7 mouse cellular contexts compared by ENCODE assay signal in genomic region chr19:21737446-21737845, GRCm38 (mm10). TPM values are rescaled to one million over a fixed set of nuclear protein-coding genes. Genes with fewer than 3 reads are reported as not detected.
DNase-seq lines count a peak whose midpoint lies in the region; ATAC-seq and TF ChIP-seq lines count a peak whose summit lies in the region.

No protein-coding gene starts in this region.

- peak overlapping the region; percentile 95 for H3K9ac ChIP-seq in CH12.LX (ENCODE audit: insufficient read depth, low read depth)
- no peak overlapping the region for H3K9ac ChIP-seq in liver, embryonic 15.5 days

- peaks cover 4 to 10% of the 10 kb centered on the region in 2 experiments; a peak in 1 of 4 replicates for H3K4me1 ChIP-seq in CH12.LX (ENCODE audit: control insufficient read depth in 1 of 2, insufficient read depth in 2 of 2)
- H3K4me1 ChIP-seq in liver, embryonic 15.5 days (replicated peaks) = no peaks in the 10 kb centered on the region

- peak overlapping the region; percentile 44; the same call in 1 of the 2 replicates for H3K27ac ChIP-seq in CH12.LX (ENCODE audit: insufficient read depth, low read depth)
- no peak overlapping the region for H3K27ac ChIP-seq in liver, embryonic 15.5 days (replicated peaks)

- TF ChIP-seq POLR2A in CH12.LX (IDR thresholded peaks at IDR 0.05; ENCODE audit: low read depth, low read length) = peak; percentile 55

- TF ChIP-seq CTCF in CH12.LX (conservative IDR thresholded peaks at IDR 0.05 in 1 of 2, IDR thresholded peaks at IDR 0.05 in 1 of 2; ENCODE audit: low read depth in 2 of 2, low read length in 2 of 2) = no peak

- TF ChIP-seq RAD21 in CH12.LX (IDR thresholded peaks at IDR 0.05; ENCODE audit: low read depth, low read length) = no peak

- in situ Hi-C loops in CH12.LX (cut with MboI; ENCODE audit: low pct_ligation_motif_present, low pct_unique_long_range_greater_than_20kb, low sequenced_read_pairs) = loop anchor here (5.0 to 25.0 kb wide), 2 partner anchors 160 to 700 kb away; no protein-coding TSS in a partner anchor

- H3K4me2 ChIP-seq in CH12.LX (ENCODE audit: insufficient read depth, low read depth, poor library complexity, severe bottlenecking) = peak overlapping the region; percentile 34
- H3K4me2 ChIP-seq in liver, embryonic 15.5 days = peak overlapping the region; percentile 53

- H3K79me2 ChIP-seq in CH12.LX (replicated peaks; ENCODE audit: control insufficient read depth, extremely low read depth, insufficient read depth, poor library complexity, severe bottlenecking) = no peaks in the 10 kb centered on the region

- DNase-seq in CH12.LX (ENCODE audit: extremely low read depth) = no peak
- DNase-seq in ZHBTc4 (ENCODE audit: low read depth, low spot score) = peak; percentile 24
- peak; percentile 18 to 31 for DNase-seq in spleen, postnatal 10 days (ENCODE audit: low spot score in 2 of 2)
- DNase-seq in cerebellum, adult 8-10 months = no peak
- no peak for DNase-seq in testis, postnatal 14 days (ENCODE audit: low spot score)

- peak; percentile 93 for ATAC-seq in hematopoietic stem cell, adult 5-6 weeks (replicated peaks in 1 of 2; ENCODE audit: insufficient read depth in 1 of 2, low FRiP score in 2 of 2, low TSS enrichment in 1 of 2, low read depth in 1 of 2, poor library complexity in 2 of 2, severe bottlenecking in 2 of 2)
- peak; percentile 34; the same call in 1 of the 2 replicates for ATAC-seq in liver, embryonic 15.5 days (ENCODE audit: insufficient read depth)

- H3K27me3 ChIP-seq in CH12.LX (replicated peaks) = no peaks in the 10 kb centered on the region
- no peaks in the 10 kb centered on the region for H3K27me3 ChIP-seq in liver, embryonic 15.5 days

- H3K9me3 ChIP-seq in CH12.LX (replicated peaks; ENCODE audit: low read length) = no peaks in the 10 kb centered on the region
- H3K9me3 ChIP-seq in liver, embryonic 15.5 days (replicated peaks) = no peaks in the 10 kb centered on the region

- H3K36me3 ChIP-seq in CH12.LX (replicated peaks in 1 of 2; ENCODE audit: control insufficient read depth in 1 of 2, insufficient read depth in 1 of 2, low read length in 1 of 2) = no peaks in the 10 kb centered on the region
- H3K36me3 ChIP-seq in liver, embryonic 15.5 days (replicated peaks) = no peaks in the 10 kb centered on the region

- H3K4me3 ChIP-seq in CH12.LX (replicated peaks in 1 of 3; ENCODE audit: low read depth in 2 of 3, low read length in 2 of 3, poor library complexity in 1 of 3) = peak overlapping the region in 2 of 3 experiments; percentile 41 to 65
- peak overlapping the region; percentile 20 for H3K4me3 ChIP-seq in liver, embryonic 15.5 days (replicated peaks)

- WGBS in liver, embryonic 15.5 days (ENCODE audit: insufficient replicate concordance) = 9% methylated on average over 18 of the region's 18 CpGs

- dilution Hi-C loops in CH12.LX (cut with MboI; ENCODE audit: extremely low pct_ligation_motif_present, extremely low pct_unique_long_range_greater_than_20kb, low sequenced_read_pairs) = no loop called here

- no peak for TF ChIP-seq EP300 in CH12.LX (IDR thresholded peaks at IDR 0.05; ENCODE audit: low read length)

TF ChIP-seq in CH12.LX, 34 proteins besides CTCF, POLR2A, EP300 and RAD21:
- TF ChIP-seq HCFC1 (IDR thresholded peaks at IDR 0.05; ENCODE audit: low read depth, low read length) (no peak), BHLHE40 (IDR thresholded peaks at IDR 0.05; ENCODE audit: low read depth, low read length) (peak; percentile 42; the same call in 1 of the 2 replicates), ETS1 (conservative IDR thresholded peaks at IDR 0.05; ENCODE audit: low read depth, low read length) (no peak), USF2 (conservative IDR thresholded peaks at IDR 0.05; ENCODE audit: low read depth, low read length) (no peak), USF1 (IDR thresholded peaks at IDR 0.05; ENCODE audit: low read depth, low read length) (no peak), SIN3A (IDR thresholded peaks at IDR 0.05; ENCODE audit: low read length) (0 out of 2 replicates have a peak, but pooled peaks have one; percentile 25), NELFE (IDR thresholded peaks at IDR 0.05; ENCODE audit: low read depth, low read length) (no peak), TBP (conservative IDR thresholded peaks at IDR 0.05; ENCODE audit: low read depth, low read length) (no peak), ELF1 (IDR thresholded peaks at IDR 0.05; ENCODE audit: low read depth, low read length) (peak; percentile 71; the same call in 1 of the 2 replicates), RCOR1 (conservative IDR thresholded peaks at IDR 0.05; ENCODE audit: low read depth, low read length) (no peak), E2F4 (IDR thresholded peaks at IDR 0.05; ENCODE audit: insufficient replicate concordance, low read depth, low read length) (no peak), ZMIZ1 (IDR thresholded peaks at IDR 0.05; ENCODE audit: low read depth, low read length) (no peak), ZKSCAN1 (IDR thresholded peaks at IDR 0.05; ENCODE audit: borderline replicate concordance, low read depth, low read length) (no peak), MAZ (IDR thresholded peaks at IDR 0.05; ENCODE audit: low read depth, low read length) (no peak), ZC3H11A (IDR thresholded peaks at IDR 0.05; ENCODE audit: low read depth, low read length) (no peak), JUN (IDR thresholded peaks at IDR 0.05; ENCODE audit: insufficient read depth, low read depth, low read length) (no peak), UBTF (IDR thresholded peaks at IDR 0.05; ENCODE audit: low read depth, low read length) (no peak), CHD1 (IDR thresholded peaks at IDR 0.05; ENCODE audit: low read depth, low read length) (no peak), MEF2A (IDR thresholded peaks at IDR 0.05; ENCODE audit: borderline replicate concordance, low read depth, low read length) (no peak), POLR2AphosphoS2 (IDR thresholded peaks at IDR 0.05; ENCODE audit: low read depth, low read length) (no peak), IRF4 (IDR thresholded peaks at IDR 0.05; ENCODE audit: low read depth, low read length) (0 out of 2 replicates have a peak, but pooled peaks have one; percentile 14), MXI1 (IDR thresholded peaks at IDR 0.05; ENCODE audit: low read depth, low read length) (no peak; the same call in 1 of the 2 replicates), KAT2A (IDR thresholded peaks at IDR 0.05; ENCODE audit: insufficient replicate concordance, low read length) (no peak), GABPA (IDR thresholded peaks at IDR 0.05; ENCODE audit: insufficient replicate concordance, low read depth, low read length) (no peak), MAX (IDR thresholded peaks at IDR 0.05; ENCODE audit: low read length) (no peak), CHD2 (IDR thresholded peaks at IDR 0.05; ENCODE audit: low read length) (no peak), SMC3 (IDR thresholded peaks at IDR 0.05; ENCODE audit: low read depth, low read length) (no peak), MYC (IDR thresholded peaks at IDR 0.05; ENCODE audit: low read depth, low read length) (no peak), NRF1 (IDR thresholded peaks at IDR 0.05; ENCODE audit: low read depth, low read length) (no peak), ZNF384 (IDR thresholded peaks at IDR 0.05; ENCODE audit: low read depth, low read length) (no peak), JUND (conservative IDR thresholded peaks at IDR 0.05; ENCODE audit: low read depth, low read length) (no peak)

RNA-seq across cellular contexts. Expression of gene Cemip2, which starts 40.7 kb away (rescaled TPM):
- 7.2 and 8.5 TPM in 2 replicates for total RNA-seq in CH12.LX (2012; rRNA removed)
- 7.9 TPM in 2 replicates for total RNA-seq in CH12.LX (2014; rRNA removed)
- polyA plus RNA-seq in CH12.LX (2012; ENCODE audit: insufficient read length, low read depth) = 6.4 and 7.4 TPM in 2 replicates
- total RNA-seq in hematopoietic stem cell, adult 5-6 weeks (2017) = 9.2 and 13.1 TPM in 2 replicates
- polyA plus RNA-seq in liver, embryonic 15.5 days (2015; fragmentation: Nextera tagmentation; extraction: Ambion mirVana) = 7.2 and 8.5 TPM in 2 replicates

Comparison
In these comparisons a context has a peak if more than half of its experiments do, and no peak if none do; other contexts are left out.
1. DNase-seq: peak in ZHBTc4 (single experiment) and spleen, postnatal 10 days (2 of 2); none in CH12.LX (single experiment), cerebellum, adult 8-10 months (single experiment) and testis, postnatal 14 days (single experiment).